Mouse (Mus musculus) CH12.LX (cell line): ENCODE measurements around the gene Ccdc110.

ENCODE experiments used
- BHLHE40 ChIP-seq: IDR thresholded peaks from 2 replicates; pipeline ENCODE4 v1.6.1; 2011; ENCODE audit warnings: mild to moderate bottlenecking, low read depth, low read length, improper control_type of control experiment
- CHD1 ChIP-seq: IDR thresholded peaks from 2 replicates; pipeline ENCODE4 v1.6.1; 2012; ENCODE audit warnings: low read depth, low read length, improper control_type of control experiment, inconsistent platforms
- CHD2 ChIP-seq: IDR thresholded peaks from 2 replicates; pipeline ENCODE4 v1.6.1; 2011; ENCODE audit warnings: low read length, improper control_type of control experiment
- CTCF ChIP-seq, 2 experiments: IDR thresholded peaks in 1 of 2; conservative IDR thresholded peaks in 1 of 2; 2 replicates each; pipeline ENCODE4 v1.5.1; 2011 to 2012; ENCODE audit warnings: low read depth in 2 of 2, low read length in 2 of 2, improper control_type of control experiment in 1 of 2, inconsistent platforms in 1 of 2, mild to moderate bottlenecking in 1 of 2, moderate library complexity in 1 of 2
- ELF1 ChIP-seq: IDR thresholded peaks from 2 replicates; pipeline ENCODE4 v1.6.1; 2014; ENCODE audit warnings: low read depth, mild to moderate bottlenecking, inconsistent platforms, low read length, improper control_type of control experiment
- EP300 ChIP-seq: IDR thresholded peaks from 2 replicates; pipeline ENCODE4 v1.6.1; 2011; ENCODE audit warnings: low read length, improper control_type of control experiment
- JUND ChIP-seq: conservative IDR thresholded peaks from 2 replicates; pipeline ENCODE4 v1.6.1; 2011; ENCODE audit warnings: low read depth, low read length, improper control_type of control experiment
- MAFK ChIP-seq: IDR thresholded peaks from 2 replicates; pipeline ENCODE4 v1.6.1; 2011; ENCODE audit warnings: low read length, improper control_type of control experiment; ENCODE audit not compliant: insufficient replicate concordance
- NELFE ChIP-seq: IDR thresholded peaks from 2 replicates; pipeline ENCODE4 v1.6.1; 2011; ENCODE audit warnings: low read depth, low read length, improper control_type of control experiment
- POLR2A ChIP-seq: IDR thresholded peaks from 2 replicates; pipeline ENCODE4 v1.6.1; 2011; ENCODE audit warnings: low read depth, mild to moderate bottlenecking, improper control_type of control experiment, low read length
- RCOR1 ChIP-seq: conservative IDR thresholded peaks from 2 replicates; pipeline ENCODE4 v1.6.1; 2012; ENCODE audit warnings: low read depth, mild to moderate bottlenecking, inconsistent platforms, low read length, improper control_type of control experiment
- TBP ChIP-seq: conservative IDR thresholded peaks from 2 replicates; pipeline ENCODE4 v1.6.1; 2011; ENCODE audit warnings: low read depth, low read length, improper control_type of control experiment
- TCF12 ChIP-seq: IDR thresholded peaks from 2 replicates; pipeline ENCODE4 v1.6.1; 2014; ENCODE audit warnings: low read depth, mild to moderate bottlenecking, inconsistent platforms, low read length, improper control_type of control experiment
- ZNF384 ChIP-seq: IDR thresholded peaks from 2 replicates; pipeline ENCODE4 v1.6.1; 2012; ENCODE audit warnings: low read depth, low read length, improper control_type of control experiment, inconsistent platforms

GRCm38 (mm10) chr8:45975837-45976468 lies 41.5 kb downstream of the Ccdc110 start:
- TF ChIP-seq POLR2A, result no peak
- no peak for TF ChIP-seq MAFK
- no peak for TF ChIP-seq CHD1
- TF ChIP-seq CTCF (conservative IDR thresholded peaks at IDR 0.05 in 1 of 2, IDR thresholded peaks at IDR 0.05 in 1 of 2; ENCODE audit: low read depth in 2 of 2, low read length in 2 of 2), result no peak
- TF ChIP-seq JUND, result no peak
- TF ChIP-seq CHD2, result no peak
- no peak for TF ChIP-seq ELF1
- no peak for TF ChIP-seq ZNF384
- no peak for TF ChIP-seq TBP
- no peak for TF ChIP-seq BHLHE40
- no peak for TF ChIP-seq EP300
- no peak for TF ChIP-seq NELFE
- TF ChIP-seq RCOR1, result no peak
- no peak for TF ChIP-seq TCF12
